In the genomic region with DNA sequence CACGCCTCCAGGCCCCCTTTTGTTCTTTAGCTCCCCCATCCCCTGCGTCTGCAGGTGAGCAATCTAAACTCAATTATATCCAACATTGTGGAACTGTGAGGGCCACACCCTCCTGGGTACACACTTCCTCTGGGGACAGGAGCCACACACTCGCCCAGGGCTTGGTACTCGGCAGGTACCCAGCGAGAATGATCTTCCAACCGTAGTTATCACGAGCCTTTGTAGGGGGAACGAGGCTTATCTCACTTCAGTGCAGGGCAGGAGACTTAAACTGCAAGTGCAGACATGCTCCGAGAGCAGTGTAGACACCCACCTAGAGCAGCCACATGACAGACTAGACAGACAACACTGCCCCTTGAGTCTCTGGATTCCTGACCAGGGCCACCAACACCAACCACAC, we compare ENCODE assay signal across 1 mouse cellular context.
TF ChIP-seq lines count a peak whose summit lies in the region.

No protein-coding gene starts in this region.

TF ChIP-seq in MEL, 35 proteins besides CTCF, POLR2A, EP300 and RAD21 (continued from another document):
- TF ChIP-seq SIN3A (IDR thresholded peaks at IDR 0.05; ENCODE audit: low read length) (peak; percentile 29; the same call in 1 of the 2 replicates), TCF12 (IDR thresholded peaks at IDR 0.05; ENCODE audit: low read depth, low read length) (peak; percentile 27; the same call in 1 of the 2 replicates), NELFE (IDR thresholded peaks at IDR 0.05; ENCODE audit: low read depth, low read length) (no peak), ZMIZ1 (IDR thresholded peaks at IDR 0.05; ENCODE audit: low read depth, low read length) (no peak), KAT2A (conservative IDR thresholded peaks at IDR 0.05; ENCODE audit: low read depth, low read length) (no peak), E2F4 (IDR thresholded peaks at IDR 0.05; ENCODE audit: borderline replicate concordance, low read depth, low read length) (no peak), CHD1 (IDR thresholded peaks at IDR 0.05; ENCODE audit: low read depth, low read length) (no peak), USF2 (IDR thresholded peaks at IDR 0.05; ENCODE audit: borderline replicate concordance in 1 of 2, insufficient read depth in 1 of 2, low read depth in 1 of 2, low read length in 2 of 2) (peak in 1 of 2 experiments; percentile 44; a peak in 1 of 4 replicates), ZNF384 (IDR thresholded peaks at IDR 0.05; ENCODE audit: low read depth, low read length) (no peak), GATA1 (IDR thresholded peaks at IDR 0.05; ENCODE audit: low read depth, low read length) (peak; percentile 49; the same call in 1 of the 2 replicates), ETS1 (IDR thresholded peaks at IDR 0.05; ENCODE audit: low read depth, low read length) (peak; percentile 47; the same call in 1 of the 2 replicates), POLR2AphosphoS2 (IDR thresholded peaks at IDR 0.05; ENCODE audit: low read length) (no peak), ELF1 (IDR thresholded peaks at IDR 0.05; ENCODE audit: low read depth, low read length) (no peak), HCFC1 (IDR thresholded peaks at IDR 0.05; ENCODE audit: low read depth, low read length) (no peak), UBTF (IDR thresholded peaks at IDR 0.05; ENCODE audit: borderline replicate concordance, insufficient read depth, low read depth, low read length) (no peak), MYB (IDR thresholded peaks at IDR 0.05; ENCODE audit: low read depth, low read length) (no peak), CHD2 (IDR thresholded peaks at IDR 0.05; ENCODE audit: low read length) (no peak), TBP (IDR thresholded peaks at IDR 0.05; ENCODE audit: low read depth, low read length) (no peak), MXI1 (IDR thresholded peaks at IDR 0.05; ENCODE audit: low read depth, low read length) (no peak; the same call in 1 of the 2 replicates), USF1 (IDR thresholded peaks at IDR 0.05; ENCODE audit: low read depth, low read length) (peak; percentile 85), MYC (IDR thresholded peaks at IDR 0.05; ENCODE audit: low read depth, low read length) (no peak), SMC3 (IDR thresholded peaks at IDR 0.05; ENCODE audit: low read depth, low read length) (no peak), TAL1 (IDR thresholded peaks at IDR 0.05; ENCODE audit: low read length) (no peak), ZC3H11A (IDR thresholded peaks at IDR 0.05; ENCODE audit: low read depth, low read length) (no peak), ZKSCAN1 (IDR thresholded peaks at IDR 0.05; ENCODE audit: low read depth, low read length) (no peak), POLR2AphosphoS5 (IDR thresholded peaks at IDR 0.05; ENCODE audit: borderline replicate concordance, low read depth, low read length) (no peak)
TF ChIP-seq in MEL: peak in this region for 9.
